Mouse (Mus musculus) thymus, postnatal 36 days (tissue): ENCODE results near the gene Grb2.
A peak's percentile ranks its signal among the peaks of the same experiment; 100 is the strongest.

ENCODE experiments used
- DNase-seq, 2 experiments: peaks; one replicate each; pipeline ENCODE4 v3.0.0; 2022; ENCODE audit warnings: mixed read lengths in 2 of 2

The Grb2 gene

DNA sequence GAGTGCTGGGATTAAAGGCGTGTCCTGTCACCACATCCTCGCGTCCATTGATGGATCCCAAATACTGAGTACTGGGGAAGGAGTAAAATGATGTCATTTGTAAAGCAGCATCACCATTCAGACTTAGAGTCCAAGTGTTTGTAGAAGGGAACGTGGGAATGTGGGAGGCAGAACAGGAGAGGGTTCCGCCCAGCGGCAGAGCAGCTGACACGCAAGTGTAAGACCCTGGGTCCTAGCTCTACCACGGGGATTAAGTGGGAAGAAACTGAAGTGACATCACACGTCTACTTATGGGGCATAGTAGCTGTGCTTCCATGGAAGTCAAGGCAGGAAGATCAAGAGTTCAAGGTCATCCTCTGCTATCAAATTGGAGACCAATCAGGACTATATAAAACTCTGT is 2.7 kb upstream of the Grb2 start:
- no peak for DNase-seq

DNA sequence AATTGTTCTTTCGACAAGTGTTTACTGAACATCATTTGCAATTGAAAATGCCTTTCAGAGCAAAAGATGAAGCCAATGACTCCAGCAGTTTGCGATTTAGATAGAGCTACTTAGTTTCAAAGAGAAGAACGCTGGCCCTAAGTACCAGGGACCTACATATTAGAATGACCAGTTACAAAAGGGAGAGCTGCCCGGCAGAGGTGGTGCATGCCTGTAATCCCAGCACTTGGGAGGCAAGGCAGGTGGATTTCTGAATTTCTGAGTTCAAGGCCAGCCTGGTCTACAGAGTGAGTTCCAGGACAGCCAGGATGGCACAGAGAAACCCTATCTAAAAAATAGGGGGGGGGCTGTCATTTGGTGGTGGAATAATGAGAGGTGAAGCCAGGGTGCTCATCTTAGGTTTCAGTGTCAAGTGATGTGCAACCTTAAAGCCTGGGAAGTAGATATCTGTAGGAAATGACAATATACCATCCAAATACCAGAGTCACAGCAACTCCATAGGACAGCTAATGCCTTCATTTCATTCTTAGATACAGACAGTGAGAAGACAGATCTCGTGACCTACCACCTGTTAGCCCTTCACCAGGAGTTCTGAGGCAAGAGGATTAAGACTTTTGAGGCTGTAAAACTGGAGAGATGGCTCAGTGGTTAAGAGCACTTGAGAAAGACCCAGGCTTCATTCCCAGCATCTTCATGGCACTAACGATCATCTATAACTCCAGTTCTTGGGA is 1.6 kb upstream of the Grb2 start:
- DNase-seq, result no peak

DNA sequence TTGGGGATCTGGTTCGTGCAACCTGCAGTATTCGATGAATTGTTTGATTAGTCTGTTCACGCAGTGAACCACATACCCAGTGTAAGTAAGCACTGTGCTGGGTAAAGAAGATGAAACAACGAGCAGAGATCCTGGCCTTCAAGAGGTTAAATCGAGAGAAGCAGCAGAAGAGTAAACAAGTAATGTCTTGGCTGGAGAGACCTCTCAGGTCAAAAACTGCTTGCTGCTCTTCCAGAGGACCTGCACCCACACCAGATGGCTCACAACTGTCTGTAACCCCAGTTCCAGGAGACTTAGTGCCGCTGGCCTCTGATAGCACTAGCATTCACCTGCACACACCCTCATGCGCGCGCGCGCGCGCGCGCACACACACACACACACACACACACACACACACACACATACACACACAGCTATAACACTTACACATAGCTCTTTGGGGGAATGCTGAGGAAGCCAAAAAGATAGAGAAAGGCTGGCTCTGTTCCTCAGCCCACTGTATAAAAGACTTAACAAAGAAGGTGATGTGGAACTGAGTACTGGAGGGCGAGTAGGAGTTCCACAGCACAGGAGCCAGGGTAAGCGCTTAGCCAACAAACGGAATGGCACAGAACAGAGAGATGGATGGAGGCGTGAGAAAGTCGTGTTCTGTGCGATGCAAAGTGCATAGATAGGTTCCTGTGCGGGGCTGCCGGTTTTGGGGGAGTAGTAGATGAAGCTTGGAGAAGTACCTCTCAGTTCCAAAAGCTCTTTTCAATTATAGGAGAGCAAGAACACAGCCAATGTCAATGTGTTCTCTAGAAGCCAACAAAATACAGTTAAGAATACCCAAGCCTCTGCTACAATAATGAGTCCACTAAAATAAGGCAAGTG is 795 bp upstream of the Grb2 start:
- DNase-seq, result peak; percentile 56 to 63

DNA sequence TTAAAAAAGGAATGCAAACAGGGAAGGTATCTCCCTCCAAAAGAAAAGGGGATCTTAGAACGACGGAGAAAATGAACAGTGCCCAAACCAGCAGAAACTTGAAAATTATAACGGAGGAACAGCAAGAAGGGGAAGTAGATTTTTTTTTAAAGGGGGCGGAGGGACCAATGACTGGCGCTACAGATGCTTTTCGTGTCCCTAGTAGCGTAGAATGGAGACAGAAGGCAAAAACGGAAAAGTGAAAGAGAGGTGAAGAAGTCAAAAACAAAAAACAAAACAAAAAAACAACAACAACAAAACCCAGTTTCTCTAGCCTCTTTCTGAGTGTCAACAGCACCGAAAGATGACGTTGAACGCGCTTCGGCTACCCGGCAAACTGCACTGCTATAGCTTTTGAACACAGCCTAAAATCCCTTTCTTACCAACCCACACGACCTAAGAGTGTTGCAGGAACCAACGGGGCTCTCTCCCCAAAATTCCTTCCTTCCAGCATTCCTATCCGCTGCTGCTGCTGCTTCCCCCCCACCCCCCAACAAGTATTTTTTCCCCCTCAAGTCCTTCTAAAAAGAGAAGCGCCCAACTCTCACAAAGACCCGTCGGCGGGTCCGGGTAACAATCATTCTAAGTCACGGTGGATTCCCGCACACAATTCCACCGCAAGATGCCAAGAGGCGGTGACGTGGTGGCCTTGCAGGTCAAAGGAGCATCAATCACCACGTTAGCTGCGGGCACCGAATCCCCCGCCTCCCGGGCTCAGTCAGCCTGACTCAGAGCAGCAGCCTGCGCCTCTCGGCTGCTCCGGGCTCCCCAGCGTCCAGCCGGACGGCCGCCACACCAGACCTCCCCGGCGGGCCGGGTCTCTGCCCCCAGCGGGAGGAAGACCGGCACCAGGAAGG is 836 bp downstream of the Grb2 start:
- peak in 1 of 2 experiments; percentile 68 for DNase-seq

DNA sequence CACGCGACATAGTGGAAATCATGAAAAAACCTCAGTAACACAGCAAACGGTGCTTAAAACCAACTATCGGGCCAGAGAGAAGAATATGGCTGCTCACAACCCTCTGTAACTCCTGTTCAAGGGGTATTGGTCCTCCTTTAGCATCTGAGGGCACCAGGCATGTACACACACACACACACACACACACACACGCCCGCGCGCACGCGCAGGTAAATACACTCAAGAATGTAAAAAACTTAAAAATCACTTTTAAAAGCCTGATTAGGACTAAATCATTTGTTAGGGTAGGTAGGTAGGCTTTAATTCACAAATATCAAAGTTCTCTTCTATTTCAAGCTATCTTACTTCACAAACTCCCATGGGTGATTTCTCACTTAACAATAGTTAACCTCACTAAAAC is 1.8 kb downstream of the Grb2 start:
- no peak for DNase-seq

DNA sequence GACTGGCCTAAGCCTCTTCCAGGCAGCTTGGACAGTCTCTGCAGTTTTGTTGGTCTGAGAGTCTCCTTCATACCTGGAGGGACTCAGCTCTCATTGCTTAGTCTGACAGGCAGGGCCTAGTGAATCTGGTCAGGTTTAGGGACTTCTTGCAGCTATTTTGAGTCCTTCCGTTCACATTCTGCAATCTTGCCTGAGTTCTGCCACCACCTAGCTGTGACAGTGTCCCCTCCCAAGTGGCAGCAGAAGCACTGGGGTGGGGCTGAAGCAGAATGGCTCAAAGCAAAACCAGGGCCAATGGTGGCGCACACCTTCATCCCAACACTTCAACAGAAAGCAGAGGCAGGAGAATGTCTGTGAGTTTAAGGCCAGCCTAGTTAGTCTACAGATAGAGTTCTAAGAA is 2.8 kb downstream of the Grb2 start:
- no peak for DNase-seq

DNA sequence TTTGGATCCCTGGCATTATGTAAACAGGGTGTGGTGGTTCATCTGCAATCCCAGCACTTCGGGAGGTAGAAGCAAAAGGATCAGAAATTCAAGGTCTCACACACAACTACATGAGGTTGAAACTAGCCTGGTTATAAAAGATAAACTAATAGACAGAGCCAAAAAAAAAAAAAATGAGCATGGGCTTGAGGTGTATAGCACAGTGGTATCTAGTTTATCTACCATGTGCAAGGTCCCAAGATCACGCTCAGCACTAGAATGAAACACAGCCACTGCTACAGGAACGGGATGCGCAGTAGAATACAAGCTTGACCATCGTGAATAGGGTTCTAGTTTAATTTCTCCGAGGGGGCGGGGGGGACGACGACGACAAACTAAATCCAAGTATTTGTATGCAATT is 3.7 kb downstream of the Grb2 start:
- no peak for DNase-seq

DNA sequence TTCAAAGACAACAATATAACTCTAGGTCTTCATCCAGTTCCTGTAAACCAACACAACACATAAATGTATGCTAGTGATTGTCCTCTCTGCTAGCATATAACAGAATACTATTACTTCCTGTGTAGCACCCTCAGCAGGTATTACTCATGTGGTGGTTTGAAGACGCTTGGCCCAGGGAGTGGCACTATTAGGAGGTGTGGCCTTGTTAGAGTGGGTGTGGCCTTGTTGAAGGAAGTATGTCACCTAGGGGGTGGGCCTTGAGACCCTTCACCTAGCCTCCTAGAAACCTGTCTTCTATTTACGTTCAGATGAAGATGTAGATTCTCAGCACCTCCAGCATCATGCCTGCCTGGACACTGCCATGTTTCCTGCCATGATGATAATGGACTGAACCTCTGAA is 4.9 kb downstream of the Grb2 start:
- no peak for DNase-seq

DNA sequence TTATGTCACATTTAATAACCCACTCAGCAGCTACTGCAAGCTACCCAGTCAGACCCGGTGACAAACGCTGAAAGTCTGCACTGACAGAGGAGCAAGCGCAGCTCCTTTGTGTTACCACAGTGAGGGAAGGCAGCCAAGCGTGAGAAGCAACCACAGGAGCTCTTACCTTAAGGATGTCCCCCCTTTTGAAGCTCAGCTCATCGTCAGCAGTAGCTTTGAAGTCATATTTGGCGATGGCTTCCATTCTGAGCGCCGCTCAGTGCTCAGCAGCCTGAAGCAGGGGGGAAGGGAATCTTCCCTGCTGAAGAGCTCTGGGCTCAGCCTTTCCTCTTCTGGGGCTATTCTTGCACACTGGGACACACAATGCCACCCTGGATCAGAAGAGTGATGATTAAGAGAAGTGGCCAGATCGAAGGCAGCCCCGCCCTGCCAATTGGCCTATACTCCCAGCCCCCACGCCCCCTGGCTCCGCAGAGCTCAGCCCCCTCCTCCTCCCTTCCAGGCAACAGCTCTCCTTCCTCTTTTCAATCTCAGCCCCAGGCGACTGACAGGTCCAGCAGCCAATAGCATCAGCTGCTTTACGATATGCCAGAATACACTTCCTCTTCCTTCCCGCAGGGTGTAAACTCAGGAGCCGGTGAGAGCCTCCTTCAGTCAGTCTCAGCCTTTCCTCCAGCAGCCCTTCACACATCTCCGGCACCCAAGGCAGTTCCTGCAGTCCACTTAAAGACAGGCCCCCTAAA is 9.2 kb downstream of the Grb2 start:
- DNase-seq, result peak; percentile 82 to 88

DNA sequence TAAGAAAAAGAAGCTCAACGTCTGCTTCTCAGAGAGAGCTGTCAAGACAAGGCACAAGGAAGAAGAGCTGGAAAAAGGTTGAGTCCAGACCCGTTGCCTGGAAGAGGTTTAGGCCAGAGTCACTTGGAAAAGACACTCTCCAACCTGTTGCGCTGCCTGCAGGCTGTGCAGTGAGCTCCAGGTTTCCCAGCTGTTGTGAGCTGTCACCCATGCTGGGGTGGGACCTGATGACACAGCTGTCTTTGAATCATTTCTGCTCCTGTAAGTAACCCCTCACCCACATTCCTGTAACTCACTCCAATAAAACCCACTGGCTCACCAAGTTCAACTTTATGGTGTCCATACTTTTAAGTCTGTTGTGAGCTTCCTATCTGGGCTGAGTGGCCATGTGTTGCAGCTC is 10.7 kb downstream of the Grb2 start:
- DNase-seq, result no peak

DNA sequence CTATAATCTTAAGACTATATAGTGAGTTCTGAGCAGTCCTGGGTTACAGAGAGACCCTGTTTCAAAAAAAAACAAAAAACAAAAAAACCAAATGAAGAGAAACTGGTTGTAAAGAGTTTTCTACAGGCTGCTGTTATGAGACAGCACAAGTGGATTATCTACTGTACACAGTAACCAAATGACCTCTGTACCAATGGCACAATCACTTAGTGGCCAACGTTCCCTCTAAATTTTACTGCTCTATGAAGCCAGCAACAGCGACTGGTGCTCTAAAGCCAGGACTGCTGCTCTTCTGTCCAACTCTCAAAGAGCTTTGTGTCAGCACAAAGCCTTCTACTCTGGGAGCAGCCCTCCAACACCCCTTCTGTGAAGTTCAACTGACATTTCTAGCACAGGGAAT is 11.3 kb downstream of the Grb2 start:
- DNase-seq, result no peak

DNA sequence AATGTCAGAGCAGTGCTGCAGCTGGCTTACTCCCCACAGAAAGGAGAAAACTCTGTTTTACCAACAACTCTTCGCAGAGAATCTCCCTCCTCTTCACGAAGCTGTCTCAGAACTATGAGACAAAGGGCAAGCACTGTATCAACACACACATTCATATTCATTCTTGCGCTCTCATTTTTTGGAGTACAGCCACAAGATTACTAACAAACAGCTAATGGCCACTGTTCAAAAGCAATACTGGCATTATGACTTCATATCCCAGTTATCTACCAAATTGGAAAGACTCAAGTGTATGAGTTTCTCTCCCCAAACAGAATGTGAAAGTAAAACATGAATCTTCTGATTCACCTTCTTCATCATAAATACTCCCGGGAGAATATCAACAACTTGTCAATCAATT is 11.9 kb downstream of the Grb2 start:
- DNase-seq, result no peak

DNA sequence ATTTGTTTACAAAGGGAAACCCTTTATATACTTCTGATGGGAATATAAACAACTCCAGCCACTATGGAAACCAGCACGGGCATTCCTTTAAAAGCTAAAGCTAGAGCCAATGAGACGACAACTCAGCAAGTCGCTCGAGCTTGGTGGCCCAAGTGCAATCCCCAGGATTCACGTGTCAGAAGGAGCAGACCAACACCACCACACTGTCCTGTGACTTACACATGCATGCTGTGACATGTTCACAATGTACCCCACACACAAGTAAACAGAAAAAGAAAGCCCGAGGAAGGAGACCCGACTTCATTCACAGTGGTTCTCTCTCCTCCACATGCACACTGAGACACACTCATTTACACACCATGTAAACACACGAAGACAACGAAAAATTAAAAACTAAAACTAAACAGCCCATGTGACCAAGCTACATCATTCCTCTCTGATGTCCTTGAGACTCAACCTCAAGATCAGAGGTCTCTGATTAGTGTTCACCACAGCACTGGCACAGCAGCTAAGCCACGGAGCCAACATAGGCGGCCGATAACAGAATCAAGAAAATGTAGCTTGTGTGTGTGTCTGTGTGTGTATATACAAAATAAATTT is 14.3 kb downstream of the Grb2 start:
- DNase-seq, result no peak

DNA sequence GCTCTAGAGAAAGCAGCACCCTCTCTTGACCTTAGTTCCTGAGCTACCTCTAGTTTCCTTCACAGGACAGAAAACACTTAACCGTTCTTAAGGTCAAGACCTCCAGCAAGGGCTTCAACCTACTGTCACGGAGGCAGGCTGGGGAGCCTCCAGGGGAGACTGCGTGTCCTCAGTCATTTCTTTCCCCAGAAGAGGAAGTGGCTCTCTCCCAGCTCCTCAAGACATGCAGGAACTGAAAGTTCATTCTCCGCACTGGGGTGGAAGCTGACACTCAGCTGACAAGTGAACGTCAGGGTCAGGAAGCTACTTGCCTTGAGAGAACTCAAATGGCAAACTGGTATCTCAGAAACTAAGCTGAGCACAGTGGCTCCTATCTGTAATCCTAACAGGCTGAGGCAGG is 15.6 kb downstream of the Grb2 start:
- DNase-seq, result no peak

DNA sequence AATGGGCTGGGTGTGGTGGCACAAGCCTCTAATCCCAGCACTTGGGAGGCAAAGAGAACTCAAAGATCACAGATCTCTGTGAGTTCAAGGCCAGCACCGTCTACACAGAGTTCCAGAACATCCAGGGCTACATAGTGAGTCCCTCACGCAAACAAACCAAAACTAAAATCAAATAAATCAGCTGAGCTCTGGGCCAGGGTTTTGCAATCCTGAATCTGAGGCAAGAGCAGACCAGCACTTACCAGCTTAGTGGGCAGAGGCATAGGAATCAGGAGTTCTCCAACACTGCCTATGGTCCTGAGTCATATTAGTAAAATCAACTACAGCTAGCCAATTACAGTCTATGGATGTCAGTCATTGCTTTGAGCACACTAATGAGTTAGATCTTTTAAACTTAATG is 16.4 kb downstream of the Grb2 start:
- DNase-seq, result no peak

DNA sequence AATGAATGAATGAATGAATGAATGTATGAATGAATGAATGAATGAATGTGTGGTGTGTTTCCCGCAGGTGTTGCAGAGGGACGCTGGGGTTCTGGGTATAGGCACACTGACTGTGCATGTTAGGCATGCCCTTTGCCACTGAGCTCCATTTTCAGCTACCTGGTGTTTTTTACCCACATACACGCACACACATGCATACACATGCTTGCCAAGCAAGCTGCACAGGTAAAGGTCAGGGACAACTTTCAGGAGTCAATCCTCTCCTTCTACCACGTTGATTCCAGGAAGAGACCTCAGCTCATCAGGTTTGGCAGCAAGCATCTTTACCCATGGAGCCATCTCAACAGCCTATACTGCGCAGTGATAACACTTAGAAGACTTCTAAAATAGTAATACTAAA is 16.9 kb downstream of the Grb2 start:
- DNase-seq, result no peak

DNA sequence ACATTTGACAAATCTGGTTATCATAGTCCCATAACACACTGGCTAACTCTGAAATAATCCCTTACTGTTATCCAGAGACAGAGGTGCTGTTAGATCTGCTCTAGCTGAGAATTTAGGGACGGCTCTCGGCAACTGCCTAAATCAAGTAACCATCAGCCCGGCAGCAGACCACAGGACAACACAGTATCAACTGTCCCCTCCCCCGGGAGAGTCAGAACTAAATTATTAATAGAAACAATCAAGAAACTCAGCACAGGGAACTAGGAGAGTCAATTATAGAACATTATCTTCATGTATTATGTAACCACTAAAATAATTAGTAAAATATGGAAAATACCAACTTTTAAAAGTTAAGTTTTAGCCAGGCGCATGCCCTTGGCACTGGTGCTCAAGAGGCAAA is 17.4 kb downstream of the Grb2 start:
- no peak for DNase-seq

DNA sequence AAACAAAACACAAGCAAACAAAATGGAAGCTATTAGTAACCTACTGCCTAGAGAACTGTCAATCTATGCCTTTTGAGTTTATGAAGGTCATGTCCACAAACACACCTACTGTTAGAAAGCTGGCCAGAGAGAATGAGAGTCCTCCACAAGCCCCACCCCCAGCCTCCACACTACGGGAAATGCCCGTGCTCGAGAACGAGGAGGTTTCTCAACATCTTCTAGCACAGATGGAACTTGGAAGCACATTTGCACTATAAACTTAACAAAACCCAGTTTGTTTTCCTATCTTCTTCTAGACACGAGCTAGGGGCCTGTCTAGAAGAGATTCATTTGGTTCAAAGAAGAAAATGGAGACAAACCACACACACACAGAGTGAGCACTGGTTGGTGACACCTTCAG is 18.0 kb downstream of the Grb2 start:
- DNase-seq, result no peak

DNA sequence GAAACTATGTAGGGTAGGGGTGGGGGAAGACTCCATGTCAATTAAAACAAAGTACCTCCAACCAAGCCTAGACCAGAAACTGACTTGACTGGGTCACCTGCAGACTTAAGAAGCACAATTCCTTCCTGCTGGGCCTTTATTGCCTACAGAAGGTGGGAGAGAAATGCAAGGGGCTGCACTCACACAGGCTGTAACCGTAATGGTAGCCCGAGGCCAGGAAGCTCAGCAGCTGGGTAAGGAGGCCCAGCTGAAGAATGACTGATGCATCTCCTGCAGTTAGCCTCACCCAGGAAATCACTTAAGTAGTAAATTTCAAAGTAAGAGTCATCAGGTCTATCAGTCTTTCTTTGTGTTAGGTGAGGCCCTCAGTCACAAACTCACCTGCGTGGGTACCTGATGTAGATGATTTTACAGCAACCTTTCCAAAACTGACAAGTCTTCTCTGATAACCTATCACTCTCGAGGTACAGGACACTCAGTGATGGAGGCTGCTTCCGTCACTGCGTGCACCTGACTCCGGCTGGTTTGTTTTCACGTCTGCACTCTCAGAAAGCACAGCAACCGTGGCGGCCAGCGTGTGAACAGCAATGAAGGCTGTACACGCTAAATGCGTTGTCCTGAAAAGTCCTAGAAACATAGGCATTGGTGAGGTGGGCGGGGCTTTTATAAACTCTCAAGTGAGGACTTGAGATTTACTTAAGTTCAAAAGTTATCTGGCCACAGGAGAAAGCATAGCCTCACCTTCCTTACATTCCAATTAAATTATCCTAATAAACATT is 19.1 kb downstream of the Grb2 start:
- DNase-seq, result no peak

DNA sequence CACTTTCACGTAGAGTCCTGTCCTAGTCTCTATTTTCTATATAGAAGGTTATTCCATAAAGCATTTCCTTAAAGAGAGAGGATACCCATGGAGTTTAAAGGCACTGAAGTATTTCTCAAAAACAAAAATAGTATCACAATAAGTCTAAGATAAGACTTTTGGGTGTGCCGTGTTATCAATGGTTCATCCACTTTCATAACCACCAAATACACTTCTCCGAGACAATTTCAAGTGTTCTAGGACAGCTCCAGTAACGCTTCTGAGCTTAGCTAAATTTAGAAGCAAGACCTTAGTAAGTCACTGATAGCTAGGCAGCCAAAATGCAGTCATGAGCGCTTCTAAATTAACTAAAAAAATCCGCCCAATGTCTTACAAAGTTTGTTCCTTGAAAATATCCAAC is 22.0 kb downstream of the Grb2 start:
- DNase-seq, result no peak

DNA sequence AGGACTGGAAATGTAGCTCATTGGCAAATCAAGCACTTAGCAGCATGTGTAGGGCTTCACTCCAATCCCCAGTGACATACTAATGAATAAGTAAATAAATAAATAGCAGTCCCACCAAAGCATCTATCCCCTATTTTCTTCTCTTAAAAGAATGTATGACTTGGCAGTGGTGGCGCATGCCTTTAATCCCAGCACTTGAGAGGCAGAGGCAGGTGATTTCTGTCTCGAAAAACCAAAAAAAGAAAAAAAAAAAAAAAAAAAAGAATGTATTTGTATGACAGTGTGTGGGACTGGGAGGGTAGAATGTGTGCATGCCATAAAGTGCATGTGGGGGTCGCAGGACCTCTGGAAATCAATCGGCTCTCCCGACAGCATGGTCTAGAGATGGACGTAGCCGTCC is 22.4 kb downstream of the Grb2 start:
- DNase-seq, result no peak
